7 mouse cellular contexts compared by ENCODE assay signal in the genomic region with DNA sequence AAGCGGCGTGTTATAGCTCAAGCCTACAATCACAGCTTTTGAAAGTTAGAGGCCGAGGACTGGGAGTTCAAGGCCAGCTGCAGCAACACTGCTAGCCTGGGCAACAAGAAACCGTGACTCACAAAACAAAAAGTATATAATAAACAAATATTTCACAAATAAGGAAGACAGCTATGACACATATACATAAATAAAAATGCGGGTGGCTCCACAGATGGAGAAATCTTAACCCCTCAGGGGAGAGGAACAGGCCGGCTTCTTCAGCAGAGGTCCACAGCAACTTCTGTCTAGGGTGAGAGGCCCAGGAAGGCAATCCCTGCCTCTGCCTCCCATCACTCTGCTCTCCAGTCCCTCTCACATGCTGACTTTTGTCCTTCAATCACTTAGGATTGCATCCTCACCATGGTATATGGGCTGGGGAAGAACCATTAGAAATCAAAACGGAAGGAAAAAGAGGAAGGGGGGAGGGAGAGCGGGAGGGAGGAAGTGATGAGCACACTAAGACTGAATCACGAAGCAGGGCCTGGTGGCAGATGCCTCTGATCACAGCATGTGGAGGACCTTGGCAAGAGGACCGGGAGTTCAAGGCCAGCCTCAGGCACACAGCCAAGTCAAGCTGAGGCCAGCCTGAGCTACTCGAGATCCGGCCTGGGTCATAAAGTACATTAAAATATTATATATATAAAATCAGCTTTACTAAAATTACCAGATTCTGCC. TPM values are rescaled to one million over a fixed set of nuclear protein-coding genes. Genes with fewer than 3 reads are reported as not detected.
A peak's percentile ranks its signal among the peaks of the same experiment; 100 is the strongest.
DNase-seq lines count a peak whose midpoint lies in the region; ATAC-seq and TF ChIP-seq lines count a peak whose summit lies in the region.

No protein-coding gene starts in this region.

- no peak for TF ChIP-seq CTCF in lung, postnatal 0 days (IDR thresholded peaks at IDR 0.05)

- peak; percentile 53 for TF ChIP-seq EP300 in lung, postnatal 0 days (IDR thresholded peaks at IDR 0.05)

- peak overlapping the region; percentile 90 for H3K27ac ChIP-seq in lung, postnatal 0 days (ENCODE audit: low read length)
- H3K27ac ChIP-seq in midbrain, embryonic 11.5 days (ENCODE audit: low read depth, low read length): no peak overlapping the region
- no peak overlapping the region for H3K27ac ChIP-seq in midbrain, embryonic 16.5 days (ENCODE audit: low read length)

- DNase-seq in 3T3-L1 (ENCODE audit: low read depth, low spot score): peak; percentile 75
- DNase-seq in MN1 (ENCODE audit: low spot score): peak; percentile 42
- DNase-seq in cerebellum, postnatal 25 days: peak; percentile 94 to 95
- DNase-seq in heart, postnatal 4 days: peak; percentile 68
- peak; percentile 82 for DNase-seq in lung, postnatal 0 days (ENCODE audit: low spot score)
- no peak for DNase-seq in midbrain, embryonic 11.5 days (ENCODE audit: low spot score, missing footprints)

- no peaks in the 10 kb centered on the region for H3K27me3 ChIP-seq in lung, postnatal 0 days (replicated peaks; ENCODE audit: insufficient read depth, low read length)
- H3K27me3 ChIP-seq in midbrain, embryonic 11.5 days (ENCODE audit: control insufficient read depth, insufficient read depth, low read length): no peaks in the 10 kb centered on the region
- H3K27me3 ChIP-seq in midbrain, embryonic 16.5 days (ENCODE audit: control insufficient read depth, insufficient read depth, low read depth, low read length): no peaks in the 10 kb centered on the region

- peaks cover 24% of the 10 kb centered on the region; the same call in 1 of the 2 replicates for H3K4me1 ChIP-seq in lung, postnatal 0 days (ENCODE audit: insufficient read depth, low read depth, low read length)
- no peaks in the 10 kb centered on the region for H3K4me1 ChIP-seq in midbrain, embryonic 11.5 days (ENCODE audit: control insufficient read depth, insufficient read depth, low read length)
- H3K4me1 ChIP-seq in midbrain, embryonic 16.5 days (ENCODE audit: control insufficient read depth, insufficient read depth, low read length): peaks cover 5% of the 10 kb centered on the region; the same call in 1 of the 2 replicates

- H3K9ac ChIP-seq in lung, postnatal 0 days (replicated peaks; ENCODE audit: low read depth): no peak overlapping the region
- H3K9ac ChIP-seq in midbrain, embryonic 11.5 days (ENCODE audit: low read length): no peak overlapping the region
- no peak overlapping the region for H3K9ac ChIP-seq in midbrain, embryonic 16.5 days (ENCODE audit: low read depth, low read length)

- peak overlapping the region; percentile 32 for H3K4me2 ChIP-seq in lung, postnatal 0 days (replicated peaks; ENCODE audit: low read depth, low read length)
- H3K4me2 ChIP-seq in midbrain, embryonic 11.5 days: no peak overlapping the region
- no peak overlapping the region for H3K4me2 ChIP-seq in midbrain, embryonic 16.5 days (ENCODE audit: low read length)

- WGBS in lung, postnatal 0 days: 37% methylated on average over 12 of the region's 12 CpGs
- WGBS in midbrain, embryonic 11.5 days: 86% methylated on average over 12 of the region's 12 CpGs
- 83% methylated on average over 12 of the region's 12 CpGs for WGBS in midbrain, embryonic 16.5 days

- no peak overlapping the region for H3K4me3 ChIP-seq in lung, postnatal 0 days (ENCODE audit: low read depth, low read length)
- no peak overlapping the region for H3K4me3 ChIP-seq in midbrain, embryonic 11.5 days (ENCODE audit: low read depth, low read length)
- H3K4me3 ChIP-seq in midbrain, embryonic 16.5 days (ENCODE audit: low read depth, low read length): no peak overlapping the region

- no peaks in the 10 kb centered on the region for H3K9me3 ChIP-seq in lung, postnatal 0 days (ENCODE audit: low read length)
- H3K9me3 ChIP-seq in midbrain, embryonic 11.5 days (ENCODE audit: control insufficient read depth, low read length): no peaks in the 10 kb centered on the region; the same call in 1 of the 2 replicates
- H3K9me3 ChIP-seq in midbrain, embryonic 16.5 days (replicated peaks; ENCODE audit: control insufficient read depth, low read length, poor library complexity, severe bottlenecking): no peaks in the 10 kb centered on the region

- H3K36me3 ChIP-seq in lung, postnatal 0 days (ENCODE audit: insufficient read depth, low read length): no peaks in the 10 kb centered on the region
- no peaks in the 10 kb centered on the region; the same call in 1 of the 2 replicates for H3K36me3 ChIP-seq in midbrain, embryonic 11.5 days (ENCODE audit: control insufficient read depth, insufficient read depth, low read length)
- no peaks in the 10 kb centered on the region for H3K36me3 ChIP-seq in midbrain, embryonic 16.5 days (ENCODE audit: control insufficient read depth, insufficient read depth, low read length)

- ATAC-seq in lung, postnatal 0 days: peak; percentile 70
- ATAC-seq in midbrain, embryonic 11.5 days (ENCODE audit: low FRiP score): no peak
- no peak for ATAC-seq in midbrain, embryonic 16.5 days

RNA-seq across cellular contexts. Expression of gene Fndc3b, which starts 21.8 kb away (rescaled TPM):
- total RNA-seq in heart, postnatal 4 days (2021): 10 to 100 TPM; 83.4 to 89.7 TPM
- 28.5 and 30.6 TPM in 2 replicates for polyA plus RNA-seq in lung, postnatal 0 days (2015; fragmentation: Nextera tagmentation; extraction: Ambion mirVana)
- polyA plus RNA-seq in midbrain, embryonic 11.5 days (2014; fragmentation: Nextera tagmentation; extraction: Ambion mirVana): 10.0 and 10.1 TPM in 2 replicates
- 8.2 and 8.8 TPM in 2 replicates for polyA plus RNA-seq in midbrain, embryonic 16.5 days (2015; fragmentation: Nextera tagmentation; extraction: Ambion mirVana)
